Mouse (Mus musculus): Measurements from ENCODE around the gene Gtf3c1. TPM values are rescaled to one million over a fixed set of nuclear protein-coding genes. Genes with fewer than 3 reads are reported as not detected.

The Gtf3c1 gene
- polyA plus RNA-seq, 1 experiment from 2014 or later: 15.8 TPM

DNA sequence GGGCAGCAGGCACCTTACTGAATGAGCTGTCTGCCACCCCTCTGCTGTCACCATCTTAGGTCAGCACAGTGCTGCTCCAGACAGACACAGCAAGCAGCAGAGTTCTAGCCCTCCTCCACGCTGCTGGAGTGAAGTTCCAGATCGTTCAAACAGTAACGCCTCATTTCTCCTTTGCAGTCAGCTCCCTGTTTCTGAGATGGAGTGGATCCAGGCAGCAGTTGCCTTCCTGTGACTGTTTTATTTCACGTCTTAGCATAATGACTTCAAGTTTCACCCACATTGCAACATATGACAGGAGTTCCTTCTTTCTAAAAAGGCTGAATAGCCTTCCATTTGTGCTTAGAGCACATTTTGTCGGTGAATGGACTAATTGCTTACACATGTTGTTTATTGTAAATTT is 94.0 kb downstream of the Gtf3c1 start:
- 76% methylated on average over 5 of the region's 5 CpGs for WGBS
- ATAC-seq: no peak
- H3K9me3 ChIP-seq (ENCODE audit: control insufficient read depth, low read length): no peaks in the 10 kb centered on the region
- no peak overlapping the region for H3K4me2 ChIP-seq (ENCODE audit: low read depth, low read length)
- no peak overlapping the region for H3K4me3 ChIP-seq (ENCODE audit: low read length)
- H3K4me1 ChIP-seq (ENCODE audit: control insufficient read depth, insufficient read depth, low read length): no peaks in the 10 kb centered on the region
- no peak overlapping the region for H3K27ac ChIP-seq (ENCODE audit: low read length)
- H3K9ac ChIP-seq (ENCODE audit: low read depth, low read length): no peak overlapping the region
- no peaks in the 10 kb centered on the region for H3K27me3 ChIP-seq (replicated peaks; ENCODE audit: control insufficient read depth, insufficient read depth, low read length)
- H3K36me3 ChIP-seq (ENCODE audit: control insufficient read depth, insufficient read depth, low read length): no peaks in the 10 kb centered on the region

DNA sequence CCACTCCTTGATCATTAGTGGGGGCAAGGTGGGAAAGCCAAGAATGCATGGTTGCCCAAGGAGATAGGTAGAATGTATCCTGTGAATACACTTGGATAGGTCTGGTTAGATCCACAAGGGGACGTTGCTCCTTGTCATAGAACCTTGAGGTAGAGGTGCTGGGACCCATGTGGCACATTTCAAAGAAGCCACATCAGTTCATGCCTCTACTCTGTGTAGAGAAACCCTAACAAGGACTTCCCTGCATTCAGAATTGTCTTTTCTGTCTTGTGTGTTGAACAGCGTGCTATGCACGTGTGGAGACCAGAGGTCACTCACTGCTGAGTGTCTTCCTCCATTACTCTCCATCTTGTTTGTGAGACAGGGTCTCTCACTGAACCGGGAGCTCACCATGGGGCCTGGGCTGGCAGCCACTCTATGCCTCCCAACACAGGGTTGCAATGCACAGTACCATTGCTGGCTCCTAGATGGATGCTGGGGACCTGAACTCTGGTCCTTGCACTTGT is 99.3 kb downstream of the Gtf3c1 start:
- ATAC-seq: no peak
- WGBS: 80% methylated on average over 4 of the region's 4 CpGs

DNA sequence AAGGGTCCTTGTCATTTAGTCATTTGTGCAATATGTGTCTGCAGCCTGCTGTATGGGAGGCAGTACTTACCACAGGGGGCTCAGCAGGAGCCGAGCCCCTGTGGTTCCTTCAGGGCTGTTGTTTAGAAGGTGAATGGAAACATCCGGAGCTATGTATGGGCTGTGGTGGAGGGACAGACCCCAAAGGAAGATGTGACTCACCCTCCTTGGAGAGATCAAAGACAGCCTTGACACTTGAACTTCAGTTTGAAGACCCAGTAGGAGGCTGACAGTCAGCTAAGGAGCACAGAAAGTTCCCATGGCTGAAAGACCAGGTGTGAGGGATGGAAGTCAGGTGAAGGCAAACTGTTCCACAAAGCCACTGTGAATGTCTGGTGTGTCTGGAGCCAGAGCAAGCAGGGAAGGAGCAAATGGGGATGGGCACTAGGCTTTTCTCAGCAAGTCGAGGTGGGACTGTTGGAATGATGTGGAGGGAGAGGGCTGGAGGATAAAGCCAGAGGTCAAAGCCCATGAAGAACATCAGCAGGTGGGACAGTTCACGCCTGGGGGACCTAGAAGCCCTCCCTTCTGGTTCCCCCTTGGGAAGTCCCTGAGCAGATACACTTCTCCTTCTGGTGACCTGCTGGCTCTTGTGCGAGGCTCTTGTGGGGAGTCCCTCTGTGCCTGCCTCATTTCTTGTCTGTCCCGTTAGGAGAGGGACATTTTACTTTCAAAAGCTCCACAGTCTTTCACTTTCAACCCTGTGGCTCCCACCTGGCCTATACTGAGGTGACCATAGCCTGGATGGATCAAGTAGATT is 100.0 kb downstream of the Gtf3c1 start:
- Histone ChIP-seq H3K4me3 (ENCODE audit: low read length) (no peak overlapping the region), H3K27me3 (replicated peaks; ENCODE audit: control insufficient read depth, insufficient read depth, low read length) (no peaks in the 10 kb centered on the region), H3K4me2 (ENCODE audit: low read depth, low read length) (no peak overlapping the region), H3K9me3 (ENCODE audit: control insufficient read depth, low read length) (no peaks in the 10 kb centered on the region), H3K9ac (ENCODE audit: low read depth, low read length) (no peak overlapping the region), H3K27ac (ENCODE audit: low read length) (no peak overlapping the region), H3K4me1 (ENCODE audit: control insufficient read depth, insufficient read depth, low read length) (no peaks in the 10 kb centered on the region), H3K36me3 (ENCODE audit: control insufficient read depth, insufficient read depth, low read length) (no peaks in the 10 kb centered on the region)
- no peak for ATAC-seq
- WGBS: 59% methylated on average over 6 of the region's 6 CpGs

More for the DNA sequence above, 99.3 kb downstream of the Gtf3c1 start:
- H3K4me2 ChIP-seq (ENCODE audit: low read depth, low read length): no peak overlapping the region
- H3K27ac ChIP-seq (ENCODE audit: low read length): no peak overlapping the region
- no peaks in the 10 kb centered on the region for H3K36me3 ChIP-seq (ENCODE audit: control insufficient read depth, insufficient read depth, low read length)
- no peaks in the 10 kb centered on the region for H3K27me3 ChIP-seq (replicated peaks; ENCODE audit: control insufficient read depth, insufficient read depth, low read length)
- no peak overlapping the region for H3K4me3 ChIP-seq (ENCODE audit: low read length)
- H3K9me3 ChIP-seq (ENCODE audit: control insufficient read depth, low read length): no peaks in the 10 kb centered on the region
- H3K9ac ChIP-seq (ENCODE audit: low read depth, low read length): no peak overlapping the region
- no peaks in the 10 kb centered on the region for H3K4me1 ChIP-seq (ENCODE audit: control insufficient read depth, insufficient read depth, low read length)

DNA sequence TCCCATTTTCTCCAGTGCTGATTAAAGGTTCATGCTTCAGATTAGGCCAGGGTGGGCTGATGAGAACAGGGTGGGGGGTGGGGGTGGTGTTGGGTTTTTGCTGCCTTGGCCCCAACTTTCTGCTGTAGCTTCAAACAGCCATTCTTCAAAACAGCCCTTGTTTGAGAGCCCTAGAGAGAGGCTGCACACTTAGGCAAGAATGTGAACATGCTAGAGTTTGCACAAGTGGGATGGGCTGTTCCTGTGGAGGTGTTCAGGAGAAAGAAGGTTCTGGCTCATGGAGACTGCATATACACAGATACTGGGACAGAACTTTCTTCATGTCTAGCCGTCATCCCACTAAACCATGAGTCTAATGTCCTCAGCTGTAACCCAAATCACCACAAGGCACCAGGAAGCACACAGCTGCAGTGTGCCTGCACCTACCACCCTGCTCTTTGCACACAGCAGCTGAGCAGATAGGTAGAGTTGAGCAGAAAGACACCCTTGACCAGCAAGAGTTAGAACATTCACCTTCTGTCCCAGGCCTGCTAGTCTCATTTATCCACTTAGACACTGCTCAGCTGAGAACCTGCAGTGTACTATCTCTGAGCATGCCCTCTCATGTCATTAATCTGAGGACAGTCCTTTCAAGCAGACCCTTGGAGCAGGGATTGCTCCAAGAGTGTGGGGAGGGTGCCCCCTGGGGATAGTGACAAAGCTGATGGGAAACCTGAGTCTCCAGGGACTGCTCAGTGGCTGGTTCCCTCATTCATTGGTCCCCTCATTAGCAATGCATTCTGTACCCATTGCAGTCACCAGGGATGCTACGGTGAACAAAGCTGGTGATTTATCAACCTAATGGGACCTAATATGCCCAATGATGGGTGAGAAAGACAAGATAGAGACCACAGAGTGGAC is 101.1 kb downstream of the Gtf3c1 start:
- 82% methylated on average over 2 of the region's 2 CpGs for WGBS

DNA sequence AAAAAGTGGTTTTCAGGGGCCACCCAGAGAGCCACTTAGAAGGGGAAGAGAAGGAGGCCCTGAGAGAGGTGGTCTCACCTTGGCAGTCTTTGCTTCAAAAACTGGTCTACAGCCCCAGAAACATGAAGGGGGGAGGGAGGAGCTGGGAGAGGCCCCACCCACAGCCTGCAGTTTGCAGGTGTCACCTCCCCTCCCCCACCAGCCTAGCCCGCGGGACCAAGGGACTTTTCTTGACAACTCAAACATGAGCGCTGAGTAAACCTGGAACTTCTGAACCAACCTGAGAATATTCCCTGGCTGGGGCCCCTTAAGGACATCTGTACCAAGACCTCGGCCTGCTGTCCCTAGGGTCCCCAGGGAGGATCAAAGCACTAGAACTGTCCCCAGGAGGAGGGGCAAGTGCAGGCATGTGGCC is 101.8 kb downstream of the Gtf3c1 start:
- Histone ChIP-seq H3K4me1 (ENCODE audit: control insufficient read depth, insufficient read depth, low read length) (no peaks in the 10 kb centered on the region), H3K27ac (ENCODE audit: low read length) (no peak overlapping the region), H3K27me3 (replicated peaks; ENCODE audit: control insufficient read depth, insufficient read depth, low read length) (no peaks in the 10 kb centered on the region), H3K9ac (ENCODE audit: low read depth, low read length) (no peak overlapping the region), H3K9me3 (ENCODE audit: control insufficient read depth, low read length) (no peaks in the 10 kb centered on the region), H3K36me3 (ENCODE audit: control insufficient read depth, insufficient read depth, low read length) (no peaks in the 10 kb centered on the region), H3K4me2 (ENCODE audit: low read depth, low read length) (no peak overlapping the region), H3K4me3 (ENCODE audit: low read length) (no peak overlapping the region)
- 41% methylated on average over 4 of the region's 4 CpGs for WGBS
- no peak for ATAC-seq

More for the DNA sequence above, 101.1 kb downstream of the Gtf3c1 start:
- no peaks in the 10 kb centered on the region for H3K36me3 ChIP-seq (ENCODE audit: control insufficient read depth, insufficient read depth, low read length)
- no peak for ATAC-seq
- no peak overlapping the region for H3K9ac ChIP-seq (ENCODE audit: low read depth, low read length)
- H3K27ac ChIP-seq (ENCODE audit: low read length): no peak overlapping the region
- no peaks in the 10 kb centered on the region for H3K27me3 ChIP-seq (replicated peaks; ENCODE audit: control insufficient read depth, insufficient read depth, low read length)
- H3K9me3 ChIP-seq (ENCODE audit: control insufficient read depth, low read length): no peaks in the 10 kb centered on the region
- H3K4me2 ChIP-seq (ENCODE audit: low read depth, low read length): no peak overlapping the region
- no peak overlapping the region for H3K4me3 ChIP-seq (ENCODE audit: low read length)
- H3K4me1 ChIP-seq (ENCODE audit: control insufficient read depth, insufficient read depth, low read length): no peaks in the 10 kb centered on the region

DNA sequence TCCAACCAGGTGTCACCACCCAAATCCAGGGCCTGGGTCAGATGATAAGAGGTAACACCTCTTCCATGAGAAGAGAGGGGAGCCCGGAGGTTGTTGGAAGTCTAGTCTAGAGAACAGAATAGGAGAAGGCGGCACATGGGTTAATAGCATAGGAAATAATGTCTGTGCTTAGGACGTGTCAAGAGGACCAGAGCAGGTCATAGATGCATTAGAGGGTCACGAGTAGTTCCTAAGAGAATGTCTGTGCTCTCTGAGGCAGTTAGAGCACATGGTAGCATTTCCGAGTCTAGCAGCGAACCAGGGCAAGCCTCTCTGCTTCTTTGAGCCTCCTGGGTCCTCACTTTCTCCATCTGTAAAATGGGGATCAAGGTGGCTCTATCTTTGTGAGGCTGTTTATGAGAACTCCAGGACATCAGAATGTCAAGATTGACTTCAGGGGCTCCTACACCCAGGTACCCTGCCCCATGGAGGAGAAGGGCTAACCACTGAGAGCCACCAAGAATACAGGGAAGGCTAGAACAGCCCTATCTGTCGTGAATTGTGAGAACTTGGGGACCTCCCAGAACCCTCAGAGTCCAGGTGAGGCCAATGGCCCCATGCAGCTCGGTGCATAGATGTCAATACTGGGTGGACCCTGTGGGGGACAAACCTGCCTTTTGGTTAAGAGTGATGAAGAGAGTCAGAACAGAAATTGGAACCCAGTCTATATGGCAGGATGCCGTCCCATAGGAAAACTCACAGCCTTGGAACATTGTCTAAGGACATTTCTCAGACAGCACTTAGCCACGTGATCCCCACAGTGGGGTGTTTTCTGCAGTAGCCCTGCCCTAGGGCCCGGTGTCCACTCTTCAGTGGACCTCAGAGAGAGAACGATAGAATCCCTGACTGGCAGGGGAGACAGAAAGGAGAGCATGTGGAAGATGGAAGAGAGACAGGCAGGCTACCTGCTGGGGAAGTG is 102.9 kb downstream of the Gtf3c1 start:
- ATAC-seq: no peak
- Histone ChIP-seq H3K4me3 (ENCODE audit: low read length) (no peak overlapping the region), H3K27ac (ENCODE audit: low read length) (no peak overlapping the region), H3K27me3 (replicated peaks; ENCODE audit: control insufficient read depth, insufficient read depth, low read length) (no peaks in the 10 kb centered on the region), H3K4me2 (ENCODE audit: low read depth, low read length) (no peak overlapping the region), H3K36me3 (ENCODE audit: control insufficient read depth, insufficient read depth, low read length) (no peaks in the 10 kb centered on the region), H3K4me1 (ENCODE audit: control insufficient read depth, insufficient read depth, low read length) (no peaks in the 10 kb centered on the region), H3K9ac (ENCODE audit: low read depth, low read length) (no peak overlapping the region), H3K9me3 (ENCODE audit: control insufficient read depth, low read length) (no peaks in the 10 kb centered on the region)
- WGBS: 78% methylated on average over 12 of the region's 12 CpGs

DNA sequence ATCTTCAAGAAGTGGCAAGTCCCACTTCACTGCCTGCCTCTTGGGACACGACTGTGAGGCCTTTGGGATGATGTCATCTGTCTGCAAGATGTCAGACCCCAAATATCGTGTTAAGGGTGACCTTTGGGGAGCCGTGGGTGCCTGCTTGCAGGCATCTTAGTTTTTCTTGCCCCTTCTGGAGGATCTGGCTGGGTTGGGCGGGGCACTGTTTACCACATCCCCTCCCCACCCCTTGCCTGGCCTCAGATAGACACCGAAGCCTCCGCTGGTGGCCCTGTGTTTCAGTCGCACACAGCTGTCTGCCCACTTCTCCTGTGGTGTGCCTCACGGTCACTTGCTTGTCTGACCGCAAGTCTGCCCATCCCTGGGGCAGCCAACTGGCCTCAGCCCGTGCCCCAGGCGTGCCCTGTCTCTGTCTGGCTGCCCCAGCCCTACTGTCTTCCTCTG is 104.4 kb downstream of the Gtf3c1 start, which contains the start of gene Il21r:
TSS of gene Il21r (plus strand) at position 245 of the 447 bp plus-strand sequence.
- WGBS: 57% methylated on average over 11 of the region's 11 CpGs
- H3K27me3 ChIP-seq (replicated peaks; ENCODE audit: control insufficient read depth, insufficient read depth, low read length): no peaks in the 10 kb centered on the region
- no peak within 1 kb of the TSS for H3K27ac ChIP-seq (ENCODE audit: low read length)
- no peak within 1 kb of the TSS for H3K9ac ChIP-seq (ENCODE audit: low read depth, low read length)
- no peaks in the 10 kb centered on the region for H3K4me1 ChIP-seq (ENCODE audit: control insufficient read depth, insufficient read depth, low read length)
- H3K4me2 ChIP-seq (ENCODE audit: low read depth, low read length): no peak within 1 kb of the TSS
- no peak for ATAC-seq
- H3K4me3 ChIP-seq (ENCODE audit: low read length): no peak within 1 kb of the TSS
- H3K9me3 ChIP-seq (ENCODE audit: control insufficient read depth, low read length): no peaks in the 10 kb centered on the region
- H3K36me3 ChIP-seq (ENCODE audit: control insufficient read depth, insufficient read depth, low read length): no peaks in the 10 kb centered on the region

DNA sequence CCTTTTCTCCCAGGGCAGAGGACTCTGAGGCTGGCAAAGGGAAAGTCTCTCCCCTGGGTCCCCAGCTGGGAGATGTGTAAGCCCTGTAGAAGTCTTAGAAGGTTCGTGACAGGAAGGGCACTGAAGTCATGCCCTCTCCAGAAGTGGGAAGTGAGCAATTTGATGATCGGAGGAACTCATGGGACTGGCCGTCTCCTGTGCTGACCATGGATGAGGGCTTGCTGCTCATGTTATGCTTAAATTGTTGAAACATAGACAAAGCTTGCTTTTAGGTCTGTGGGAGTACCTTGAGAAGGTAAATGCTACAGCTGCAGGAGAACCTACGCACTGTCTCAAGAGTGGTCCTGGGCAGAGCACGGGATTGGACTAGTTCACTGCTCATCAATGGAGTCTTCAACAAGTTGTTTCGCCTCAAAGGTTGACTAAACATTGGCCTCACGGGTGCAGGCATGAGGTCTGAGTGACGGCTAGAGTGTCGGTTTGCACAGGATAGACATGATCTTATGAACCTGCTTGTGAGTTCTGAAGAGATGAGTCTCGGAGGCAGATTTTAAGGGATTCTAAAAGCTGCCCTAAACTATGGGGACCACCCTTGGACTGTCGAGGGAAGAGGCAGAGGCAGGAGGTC is 105.6 kb downstream of the Gtf3c1 start:
- 77% methylated on average over 11 of the region's 11 CpGs for WGBS
- Histone ChIP-seq H3K36me3 (ENCODE audit: control insufficient read depth, insufficient read depth, low read length) (no peaks in the 10 kb centered on the region), H3K4me1 (ENCODE audit: control insufficient read depth, insufficient read depth, low read length) (no peaks in the 10 kb centered on the region), H3K27me3 (replicated peaks; ENCODE audit: control insufficient read depth, insufficient read depth, low read length) (no peaks in the 10 kb centered on the region), H3K27ac (ENCODE audit: low read length) (no peak overlapping the region), H3K4me3 (ENCODE audit: low read length) (no peak overlapping the region), H3K9ac (ENCODE audit: low read depth, low read length) (no peak overlapping the region), H3K4me2 (ENCODE audit: low read depth, low read length) (no peak overlapping the region), H3K9me3 (ENCODE audit: control insufficient read depth, low read length) (no peaks in the 10 kb centered on the region)
- no peak for ATAC-seq
